Mouse (Mus musculus): ENCODE measurements around the gene Ptprf.
A peak's percentile ranks its signal among the peaks of the same experiment; 100 is the strongest.

The Ptprf gene

DNA sequence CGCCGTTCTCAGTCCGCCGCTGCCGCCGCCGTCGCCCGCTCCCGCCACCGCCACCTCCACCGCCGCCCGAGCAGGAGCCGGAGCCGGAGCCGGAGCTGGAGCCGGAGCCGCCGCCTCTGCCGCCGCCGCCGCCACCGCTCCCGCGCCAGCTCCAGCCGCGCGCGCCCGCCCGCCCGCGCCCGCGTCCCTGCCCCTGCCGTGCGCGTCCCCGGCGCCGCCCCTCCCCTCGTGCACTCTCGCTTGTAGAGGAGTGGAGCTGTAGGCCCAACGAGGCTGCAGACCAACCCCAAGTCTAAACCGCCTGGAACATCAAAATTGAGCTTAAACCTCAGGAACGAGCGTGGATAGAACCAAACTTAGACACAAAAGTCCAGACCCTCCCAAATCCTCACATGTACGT lies at the start of gene Ptprf:
Ptprf (minus strand) TSS at position 175 of the 400 bp plus-strand sequence.
- no peak for DNase-seq (ENCODE audit: low spot score)

DNA sequence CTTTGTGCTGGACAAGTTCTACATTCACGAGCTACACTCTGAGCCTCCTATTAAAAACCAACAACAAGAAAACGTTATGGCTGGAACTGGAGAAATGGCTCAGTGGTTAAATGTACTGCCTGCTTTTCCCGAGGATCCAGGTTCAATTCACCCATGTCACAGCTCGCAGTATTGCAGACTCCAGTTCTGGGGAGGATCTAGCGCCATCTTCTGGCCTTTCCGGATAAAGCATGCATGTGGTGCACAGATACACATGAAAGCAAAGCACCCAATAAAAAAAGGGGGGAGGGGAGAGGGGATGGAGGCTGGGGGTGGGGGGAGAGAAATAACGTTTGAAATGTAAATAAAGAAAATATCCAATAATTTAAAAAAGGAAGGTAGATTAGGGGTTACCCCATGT lies 45.5 kb upstream of the Ptprf start:
- no peak for DNase-seq (ENCODE audit: low spot score)

DNA sequence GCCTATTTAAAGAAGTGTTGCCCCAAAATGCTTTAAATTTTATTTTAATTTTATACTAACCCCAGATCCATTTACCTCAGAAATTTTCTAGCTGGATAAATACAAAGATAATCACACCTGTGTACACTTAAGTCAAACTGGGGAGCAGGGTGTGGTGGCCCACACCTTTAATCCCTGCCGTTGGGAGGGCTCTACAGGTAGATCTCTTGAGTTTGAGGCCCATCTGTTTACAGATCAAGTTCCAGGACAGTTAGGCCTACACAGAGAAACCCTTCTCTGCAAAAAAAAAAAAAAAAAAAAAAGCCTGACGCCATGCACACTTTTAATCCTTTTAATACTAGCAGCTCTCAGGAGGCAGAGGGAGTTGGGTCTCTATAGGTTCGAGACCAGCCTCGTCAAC lies 44.8 kb upstream of the Ptprf start:
- DNase-seq (ENCODE audit: low spot score) = no peak

DNA sequence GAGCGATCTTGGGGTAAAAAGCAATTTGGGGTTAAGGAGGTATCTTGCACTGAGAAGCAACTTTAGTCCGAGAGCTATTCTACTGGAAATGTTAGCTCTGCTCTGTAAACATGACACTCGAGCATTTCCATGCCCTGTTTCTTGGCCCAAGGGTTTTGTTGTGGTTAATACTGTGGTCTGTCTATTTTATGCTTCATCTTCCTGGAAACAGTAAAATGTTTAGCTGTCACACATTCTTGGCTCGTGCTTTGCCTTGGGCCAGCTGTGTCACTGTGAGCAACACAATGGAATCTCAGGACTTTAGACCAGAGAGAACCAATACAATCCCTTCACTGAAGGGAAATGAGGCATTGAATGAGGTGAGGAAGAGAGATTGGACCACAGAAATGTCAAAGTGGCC lies 40.6 kb upstream of the Ptprf start:
- DNase-seq (ENCODE audit: low spot score) = peak; percentile 36

DNA sequence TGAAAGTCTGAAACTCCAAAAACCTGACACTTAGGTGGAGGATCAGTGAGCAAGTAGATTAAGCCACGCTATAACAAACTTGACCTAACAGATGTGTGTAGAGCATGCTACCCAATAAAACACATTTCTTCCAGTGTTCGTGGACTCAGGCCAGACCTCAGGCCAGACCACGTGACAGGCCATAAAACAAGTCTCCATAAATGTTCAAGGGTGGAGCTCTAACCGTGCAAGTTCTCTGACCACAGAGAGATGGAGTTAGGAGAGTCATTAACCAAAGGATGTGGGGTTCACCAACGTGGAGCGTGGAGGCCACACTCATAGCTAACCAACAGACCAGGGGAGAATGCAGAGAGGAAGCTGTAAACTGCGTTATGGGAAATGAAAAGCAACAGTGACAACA lies 35.3 kb upstream of the Ptprf start:
- DNase-seq (ENCODE audit: low spot score) = peak; percentile 6

DNA sequence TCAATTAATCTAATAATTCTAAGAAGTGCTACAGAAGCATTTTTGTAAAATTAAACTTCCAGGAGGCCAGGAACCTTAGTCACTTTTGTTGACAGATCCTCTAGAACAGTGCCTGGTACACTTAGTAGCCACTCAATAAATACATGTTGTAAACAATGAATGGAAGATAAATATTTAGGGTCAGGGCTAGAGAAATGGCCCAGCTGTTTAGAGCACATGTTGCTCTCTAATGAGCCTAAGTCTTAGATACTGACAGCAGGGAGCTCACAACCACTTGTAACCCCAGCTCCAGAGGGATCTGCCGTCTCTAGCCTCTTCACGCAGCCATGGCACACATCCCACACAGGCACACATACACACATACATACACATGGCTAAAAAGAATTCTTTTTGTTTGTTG lies 29.4 kb upstream of the Ptprf start:
- DNase-seq (ENCODE audit: low spot score) = no peak

DNA sequence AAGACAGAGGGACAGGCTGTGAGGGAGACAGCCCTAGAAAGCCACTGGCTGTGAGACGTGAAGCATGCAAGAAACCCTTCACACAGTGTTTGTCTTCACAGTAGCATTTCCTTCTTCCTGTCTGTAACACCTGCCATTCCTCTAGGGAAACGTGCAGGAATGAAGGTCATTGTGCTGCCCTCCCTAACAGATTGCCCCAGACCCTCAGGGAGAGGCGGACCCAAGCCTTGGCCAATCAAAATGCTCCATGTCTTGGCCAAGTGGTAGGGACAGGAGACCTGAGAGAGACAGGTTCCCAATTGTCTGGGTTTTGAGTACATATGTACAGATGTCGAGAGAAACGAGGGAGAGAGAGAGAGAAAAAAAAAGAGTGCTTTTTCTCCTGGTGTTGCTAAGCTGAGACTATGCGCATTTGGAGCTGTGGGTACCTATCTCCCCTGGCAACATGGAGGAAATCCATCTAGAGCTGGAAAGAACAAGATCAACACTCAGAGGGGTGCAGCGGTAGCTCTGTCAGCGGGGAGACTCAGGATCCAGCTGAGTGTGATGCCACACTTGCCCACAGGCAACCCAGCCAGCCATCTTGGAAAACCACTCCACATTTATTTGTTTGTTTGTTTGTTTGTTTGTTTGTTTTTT lies 28.6 kb upstream of the Ptprf start:
- DNase-seq (ENCODE audit: low spot score) = no peak

DNA sequence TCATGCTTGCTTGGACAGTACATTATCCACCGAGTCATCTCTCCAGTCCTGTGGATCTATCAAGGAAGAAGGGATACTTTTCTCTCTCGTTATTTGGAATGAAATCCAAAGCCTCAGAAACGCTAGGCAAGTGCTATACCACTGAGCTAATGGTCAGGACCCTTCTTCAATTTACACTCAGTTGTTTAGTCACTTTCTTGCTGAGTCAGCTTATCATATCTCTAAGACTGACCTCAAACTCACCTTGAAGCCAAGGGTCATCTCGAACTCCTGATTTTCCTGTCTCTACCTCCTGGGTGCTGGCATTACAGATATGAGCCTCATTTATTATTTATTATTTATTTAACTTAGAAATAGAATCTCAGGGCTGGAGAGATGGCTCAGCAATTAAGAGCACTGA lies 25.5 kb upstream of the Ptprf start:
- no peak for DNase-seq (ENCODE audit: low spot score)

DNA sequence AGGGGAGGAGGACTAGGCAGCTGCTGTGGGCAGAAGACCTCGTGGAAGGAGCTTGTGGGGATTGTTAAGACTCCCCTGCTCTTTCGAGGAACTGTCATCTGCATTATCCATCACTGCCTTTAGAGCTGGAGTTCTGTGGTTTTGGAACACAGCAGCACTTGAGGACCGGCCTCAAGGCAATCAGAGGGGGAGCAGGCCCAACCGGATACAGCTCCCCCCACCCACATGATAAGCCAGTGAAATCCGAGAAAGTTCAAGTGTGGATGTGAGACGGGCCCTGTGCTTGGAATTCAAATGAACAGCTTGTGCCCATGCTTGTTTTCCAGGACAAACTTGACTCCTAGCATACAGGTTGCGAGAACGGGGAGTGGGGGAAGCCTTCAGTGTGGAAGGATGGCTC lies 24.1 kb upstream of the Ptprf start:
- DNase-seq (ENCODE audit: low spot score) = no peak

DNA sequence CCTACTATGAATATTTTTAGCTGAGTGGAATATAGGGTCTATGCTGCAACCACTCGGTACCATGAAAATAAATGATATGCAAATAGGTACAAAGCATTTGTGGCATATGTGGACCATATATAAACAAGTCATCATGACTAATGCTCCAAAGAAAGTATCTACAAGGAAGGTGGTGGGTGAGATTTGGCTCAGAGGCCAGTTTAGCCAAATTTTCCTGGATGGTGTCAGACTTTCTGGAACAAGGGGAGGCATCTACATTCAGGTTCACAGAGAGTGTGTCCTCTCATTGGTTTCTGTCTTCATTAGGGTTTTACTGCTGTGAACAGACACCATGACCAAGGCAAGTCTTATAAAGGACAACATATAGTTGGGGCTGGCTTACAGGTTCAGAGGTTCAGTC lies 19.3 kb upstream of the Ptprf start:
- DNase-seq (ENCODE audit: low spot score) = no peak

DNA sequence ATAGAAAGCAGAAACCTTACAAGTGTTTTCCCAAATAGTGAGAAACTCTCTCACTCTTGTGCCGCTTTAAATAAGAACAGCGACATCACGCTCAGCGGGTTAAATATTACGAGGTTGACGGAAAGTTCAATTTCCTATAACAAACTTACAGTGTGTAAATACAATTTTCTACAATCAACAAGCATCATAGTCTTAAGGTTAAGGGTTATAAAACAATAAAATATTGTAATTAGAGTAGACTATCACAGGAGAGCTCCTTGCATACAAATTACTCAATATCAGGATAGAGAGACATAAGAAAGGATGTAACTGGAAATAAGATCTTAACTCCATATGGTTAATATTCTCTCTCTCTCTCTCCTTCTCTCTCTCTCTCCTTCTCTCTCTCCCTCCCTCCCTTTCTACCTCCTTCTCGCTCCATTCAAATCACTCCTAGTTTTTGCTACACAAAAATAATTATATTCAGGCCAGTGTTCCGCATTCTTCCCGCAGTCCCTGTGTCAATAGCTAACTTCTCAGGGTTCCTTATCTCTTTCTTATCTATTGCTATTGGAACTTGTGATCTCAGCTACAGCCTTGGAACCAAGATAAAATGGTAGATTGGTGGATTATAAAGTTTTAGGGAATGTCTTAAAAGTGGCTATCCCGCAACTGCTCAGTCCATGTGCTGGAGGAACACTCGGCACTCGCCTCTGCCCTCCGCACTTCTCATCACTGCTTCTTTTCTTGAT lies 16.5 kb upstream of the Ptprf start:
- DNase-seq (ENCODE audit: low spot score) = no peak

DNA sequence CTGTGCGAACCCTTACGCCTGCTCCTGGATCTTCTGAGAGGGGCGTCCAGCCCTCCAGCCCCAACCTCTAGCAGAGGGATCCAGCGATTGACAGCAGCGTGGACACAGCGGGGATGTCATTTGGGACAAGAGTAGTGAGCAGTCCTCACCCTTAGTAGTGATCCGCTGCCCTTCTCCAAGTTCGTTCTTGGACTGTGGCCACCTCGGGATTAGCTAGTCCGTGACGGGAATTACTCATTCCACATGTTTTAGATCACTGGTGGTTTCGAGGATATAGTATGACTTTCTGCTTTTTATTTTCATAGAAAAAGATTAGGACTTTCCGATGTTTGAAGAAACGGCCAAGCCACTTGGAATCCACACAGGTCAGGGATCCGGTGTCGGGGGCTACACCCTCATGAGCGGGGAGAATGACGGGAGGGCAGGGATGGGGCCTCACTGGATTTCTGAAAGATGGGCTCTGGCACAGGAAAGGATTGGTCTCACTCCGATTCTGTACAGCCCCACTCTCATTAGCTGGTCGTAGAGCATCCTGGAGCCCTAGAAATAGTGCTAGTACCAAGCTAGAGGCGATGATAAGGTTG lies 15.0 kb upstream of the Ptprf start:
- no peak for DNase-seq (ENCODE audit: low spot score)

DNA sequence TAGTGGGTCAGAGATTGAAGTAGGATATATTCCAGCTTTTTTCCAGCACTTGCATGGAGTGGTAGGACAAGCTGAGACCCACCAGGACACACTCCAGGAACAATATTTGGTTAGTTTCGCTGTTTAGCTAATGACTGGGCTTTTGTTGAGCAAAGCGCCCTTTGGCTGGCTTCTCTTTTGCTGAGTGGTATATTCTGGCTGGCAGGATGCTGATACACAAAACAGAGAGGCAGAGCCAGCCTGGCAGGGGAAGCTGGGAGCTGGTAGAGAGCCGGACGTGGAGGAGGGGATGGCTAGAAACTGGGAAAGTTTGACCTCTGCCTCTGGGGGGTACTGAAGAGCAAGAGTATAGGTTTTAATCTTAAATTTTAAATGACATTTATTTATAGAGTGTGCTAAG lies 13.8 kb upstream of the Ptprf start:
- DNase-seq (ENCODE audit: low spot score) = peak; percentile 40

DNA sequence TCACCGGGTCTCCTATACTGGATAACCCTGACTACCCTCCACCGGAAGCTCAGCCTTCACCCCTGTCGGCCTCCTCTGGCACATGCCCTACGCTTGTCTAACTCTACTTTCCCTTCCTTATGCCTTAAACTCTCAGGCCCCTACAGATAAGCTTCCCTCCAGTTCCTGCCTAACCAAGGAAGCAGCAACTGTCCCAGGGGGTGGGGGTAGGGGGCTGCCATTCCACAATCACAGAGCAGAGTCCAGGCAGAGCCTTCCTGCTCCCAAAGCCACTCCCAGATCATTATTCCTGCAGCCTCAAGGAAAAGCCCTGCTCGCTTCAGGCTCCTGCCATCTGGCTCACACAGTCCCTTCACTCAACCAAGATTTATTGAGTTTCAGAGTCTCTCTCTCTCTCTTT lies 6.6 kb upstream of the Ptprf start:
- no peak for DNase-seq (ENCODE audit: low spot score)

DNA sequence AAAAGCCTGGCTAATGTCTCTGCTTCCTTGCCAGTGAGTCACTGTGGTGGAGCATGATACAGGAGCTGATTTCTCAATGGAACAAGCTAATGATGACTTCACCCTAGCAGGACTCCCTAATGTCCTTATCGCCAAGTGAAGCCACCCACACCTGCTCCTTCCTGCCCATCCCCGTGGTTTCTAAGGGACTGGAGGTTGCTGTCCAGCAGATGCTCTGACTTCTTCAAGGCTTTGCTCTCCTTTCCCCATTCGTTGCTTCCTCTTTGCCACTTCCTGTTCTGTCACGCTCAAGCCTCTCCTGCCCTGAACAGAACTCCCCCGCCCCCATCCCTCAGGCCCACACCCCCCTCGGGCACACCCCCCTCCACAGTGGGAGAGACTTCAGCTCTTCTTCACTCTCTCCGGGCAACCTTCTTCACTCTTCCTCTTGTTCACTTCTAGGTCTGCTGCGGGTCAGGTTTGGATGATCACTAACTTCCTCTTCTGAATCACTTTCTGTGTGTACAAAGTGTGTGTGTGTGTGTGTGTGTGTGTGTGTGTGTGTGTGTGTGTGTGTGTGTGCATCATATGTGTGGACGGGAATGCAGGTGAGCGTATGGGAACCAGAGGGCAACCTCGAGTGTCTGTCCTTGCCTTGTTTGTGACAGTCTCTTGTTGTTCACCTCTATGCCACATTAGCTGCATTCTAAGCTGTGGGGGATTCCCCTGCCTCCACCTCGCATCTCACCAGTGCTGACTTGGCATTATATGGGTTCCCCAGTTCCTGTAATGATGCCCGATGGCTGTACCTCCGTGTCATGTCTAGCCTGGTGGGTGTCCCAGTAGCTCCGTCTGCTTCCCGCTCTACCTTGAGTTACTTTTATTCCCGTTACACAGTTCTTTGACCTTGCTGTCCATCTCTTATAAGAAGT lies 4.7 kb upstream of the Ptprf start:
- DNase-seq (ENCODE audit: low spot score) = no peak

DNA sequence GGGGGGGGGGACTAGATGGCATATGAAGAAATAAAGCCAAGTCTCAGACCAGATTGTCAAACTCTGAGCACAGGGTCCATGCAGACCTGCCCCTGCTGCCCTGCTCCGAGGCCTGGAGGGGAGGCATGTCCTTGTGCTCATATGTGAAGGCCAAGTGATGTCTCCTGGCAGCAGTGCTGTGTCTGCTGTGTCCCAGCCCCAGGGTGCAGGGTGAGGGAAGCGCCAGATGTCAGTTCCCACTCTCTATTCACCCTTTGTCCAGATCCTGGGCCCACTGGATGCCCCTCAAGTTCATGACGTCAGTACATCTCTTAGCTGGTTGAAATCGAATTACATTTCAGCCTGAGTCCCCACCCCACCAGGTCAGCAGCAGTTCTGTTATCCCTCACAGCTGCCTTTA lies 3.6 kb upstream of the Ptprf start:
- no peak for DNase-seq (ENCODE audit: low spot score)

DNA sequence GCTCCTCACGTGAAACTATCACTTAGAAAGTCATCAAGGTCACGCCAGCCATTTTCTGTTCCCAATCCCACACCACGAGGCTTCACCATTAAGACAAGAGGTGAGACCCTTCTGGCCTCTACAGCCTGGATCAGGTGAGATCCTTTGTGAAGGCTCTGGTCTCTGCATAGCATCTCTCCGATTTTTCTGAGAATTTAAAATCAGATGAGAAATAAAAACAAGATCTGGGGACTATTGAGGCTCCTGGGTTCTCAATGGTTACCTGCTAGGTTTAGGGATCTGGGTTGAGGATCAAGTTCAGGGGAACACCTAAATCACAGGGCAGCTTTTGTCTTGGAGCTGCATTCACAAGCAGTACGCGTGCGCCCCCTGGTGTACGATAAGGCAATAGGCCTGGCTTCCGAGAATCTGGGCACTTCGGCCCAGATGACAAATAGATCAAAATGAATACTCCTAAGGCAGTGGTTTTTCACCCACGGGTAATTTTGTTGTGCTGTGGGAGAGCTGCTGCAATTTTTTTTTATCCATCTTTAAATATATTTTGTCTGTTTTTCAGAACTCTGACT lies 1.6 kb upstream of the Ptprf start:
- peak; percentile 88 for DNase-seq (ENCODE audit: low spot score)

DNA sequence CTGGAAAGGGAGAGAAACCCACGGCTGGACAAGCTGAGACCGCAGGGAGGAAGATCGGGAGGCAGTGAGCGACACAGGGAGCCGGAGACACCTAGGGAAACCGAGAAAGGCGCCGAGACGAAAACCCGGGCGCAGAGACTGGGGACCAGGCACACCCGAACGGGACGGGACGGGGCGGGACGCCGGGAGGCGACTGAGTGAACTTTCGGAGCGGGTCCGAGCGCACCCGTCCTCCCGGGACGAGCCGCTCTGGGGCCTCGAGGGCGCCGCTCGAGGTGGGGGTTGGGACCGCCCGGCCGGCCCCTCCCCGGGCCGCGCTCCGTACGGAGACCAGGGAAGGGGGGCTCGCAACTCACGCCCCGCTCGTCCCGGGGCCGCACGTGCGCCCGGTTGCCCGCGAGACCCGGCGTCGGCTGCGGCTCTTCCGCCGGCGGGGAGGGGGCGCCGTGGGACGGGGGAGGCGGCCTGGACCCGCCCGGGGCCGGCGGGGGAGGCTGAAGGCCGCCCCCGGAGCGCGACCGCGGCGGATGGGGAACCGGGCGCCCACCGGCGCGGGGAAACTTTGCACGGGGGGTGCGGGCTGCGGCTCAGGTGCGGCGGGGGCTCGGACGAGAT lies 682 bp downstream of the Ptprf start:
- no peak for DNase-seq (ENCODE audit: low spot score)

DNA sequence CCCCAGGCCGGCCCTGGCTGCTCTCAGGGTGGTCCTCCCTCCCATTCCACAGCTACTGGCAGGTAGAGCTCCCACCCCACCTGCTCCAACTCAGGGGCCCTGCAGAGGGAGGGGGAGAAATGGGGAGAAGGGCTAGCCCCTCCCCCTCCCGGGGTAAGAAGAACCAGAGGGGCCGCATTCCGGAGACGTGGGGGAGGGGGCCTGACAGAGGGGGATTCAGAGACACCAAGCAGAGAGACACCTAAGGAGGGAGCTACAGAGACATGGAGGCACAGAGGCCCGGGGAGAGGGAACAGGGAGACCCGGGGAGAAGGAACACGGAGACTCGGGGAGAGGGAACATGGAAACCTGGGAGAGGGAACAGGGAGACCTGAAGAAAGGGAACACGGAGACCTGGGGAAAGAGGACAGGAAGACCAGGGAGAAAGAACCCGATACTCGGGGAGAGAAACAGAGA lies 1.2 kb downstream of the Ptprf start:
- no peak for DNase-seq (ENCODE audit: low spot score)

DNA sequence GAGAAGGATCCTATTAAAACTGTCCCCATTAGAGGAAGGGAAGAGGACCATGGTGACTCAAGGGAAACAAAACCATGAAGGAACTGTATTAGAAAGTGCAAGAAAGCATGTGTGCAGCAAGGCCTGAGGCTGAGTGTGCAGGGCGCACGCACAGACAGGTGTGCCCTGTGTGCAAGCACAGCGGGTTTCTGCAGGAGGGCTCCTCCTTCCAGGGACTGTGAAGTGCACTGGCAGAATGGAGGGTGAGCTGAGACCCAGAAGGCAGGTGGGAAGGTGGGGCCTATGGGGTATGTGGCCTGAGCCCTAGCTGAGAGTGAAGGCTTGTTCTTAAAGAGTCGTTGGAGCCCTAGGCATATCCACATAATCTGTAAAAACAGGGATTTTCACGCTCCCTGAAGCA lies 1.9 kb downstream of the Ptprf start:
- no peak for DNase-seq (ENCODE audit: low spot score)

DNA sequence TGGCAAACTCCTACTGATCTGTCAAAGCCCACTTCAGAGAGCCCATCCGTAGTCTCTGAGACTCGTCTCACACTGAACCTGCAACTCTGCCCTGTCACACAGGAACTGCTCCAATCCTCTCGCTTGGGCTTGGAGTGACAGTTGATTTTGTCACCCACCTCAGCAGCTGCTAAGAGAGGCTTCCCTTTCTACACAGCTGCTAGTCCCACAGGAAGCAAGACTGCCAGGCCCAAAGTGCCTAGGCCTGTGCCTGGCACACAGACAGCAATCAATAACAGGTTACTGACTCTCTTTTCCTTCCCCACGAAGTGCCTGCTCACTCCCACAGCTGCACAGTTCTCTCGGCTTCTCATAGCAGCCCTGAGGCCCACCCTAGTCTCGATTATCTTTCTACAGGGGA lies 2.7 kb downstream of the Ptprf start:
- no peak for DNase-seq (ENCODE audit: low spot score)

DNA sequence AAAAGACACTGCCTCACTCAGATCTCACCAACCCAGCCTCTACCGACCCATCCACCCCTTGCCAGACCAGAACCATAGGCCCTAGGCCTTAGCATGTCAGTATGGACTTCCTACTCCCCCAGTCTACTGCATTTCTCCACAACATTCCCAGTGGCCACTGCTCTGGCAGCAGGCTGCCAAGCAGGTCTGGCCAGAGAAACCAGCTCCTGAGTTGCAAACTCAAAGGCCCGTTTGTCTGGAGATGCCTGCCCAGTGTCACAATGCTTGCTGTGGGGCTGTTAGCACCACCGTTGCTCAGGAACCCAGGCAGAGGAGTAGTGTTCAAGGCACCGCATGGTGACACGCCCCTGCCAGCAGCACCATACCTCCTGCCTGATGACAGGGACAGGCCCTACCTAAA lies 5.0 kb downstream of the Ptprf start:
- DNase-seq (ENCODE audit: low spot score) = no peak

Data from adipocyte (in vitro differentiated cells).